Mouse (Mus musculus) lung, postnatal 0 days (tissue): ENCODE data around the gene Taf13. TPM values are rescaled to one million over a fixed set of nuclear protein-coding genes. Genes with fewer than 3 reads are reported as not detected.

ENCODE experiments used
- ATAC-seq: fragments of 200-750 bp; cut with Nextera tagmentation; 2 replicates; pipeline ENCODE4 v1.8.0; 2017; ENCODE audit warnings: moderate library complexity
- DNase-seq: peaks from one replicate; pipeline ENCODE4 v3.0.0-alpha.2; 2016; ENCODE audit warnings: low spot score
- H3K27ac ChIP-seq: fragments of 300-500 bp; sonication (generic); 2 replicates; pipeline ENCODE4 v1.5.1; 2014; ENCODE audit warnings: antibody characterized with exemption, mild to moderate bottlenecking, low read length, mixed read lengths
- H3K27me3 ChIP-seq: fragments of 300-500 bp; sonication (generic); replicated peaks from 2 replicates; pipeline ENCODE4 v1.6.1; 2014; ENCODE audit warnings: low read length, mixed read lengths; ENCODE audit not compliant: insufficient read depth
- H3K36me3 ChIP-seq: fragments of 300-500 bp; sonication (generic); 2 replicates; pipeline ENCODE4 v1.6.1; 2014; ENCODE audit warnings: low read length, mixed read lengths; ENCODE audit not compliant: insufficient read depth
- H3K4me1 ChIP-seq: fragments of 300-500 bp; sonication (generic); 2 replicates; pipeline ENCODE4 v1.6.1; 2014; ENCODE audit warnings: antibody characterized with exemption, low read depth, low read length, mixed read lengths; ENCODE audit not compliant: insufficient read depth
- H3K4me2 ChIP-seq: fragments of 300-500 bp; sonication (generic); replicated peaks from 2 replicates; pipeline ENCODE4 v1.6.1; 2014; ENCODE audit warnings: low read depth, mild to moderate bottlenecking, low read length, moderate library complexity, mixed read lengths
- H3K4me3 ChIP-seq: fragments of 300-500 bp; sonication (generic); 2 replicates; pipeline ENCODE4 v1.5.1; 2014; ENCODE audit warnings: low read depth, low read length
- H3K9ac ChIP-seq: fragments of 300-500 bp; sonication (generic); replicated peaks from 2 replicates; pipeline ENCODE4 v1.6.1; 2014; ENCODE audit warnings: low read depth, mild to moderate bottlenecking
- H3K9me3 ChIP-seq: fragments of 300-500 bp; sonication (generic); 2 replicates; pipeline ENCODE4 v1.6.1; 2016; ENCODE audit warnings: low read length, mixed read lengths
- CTCF ChIP-seq: IDR thresholded peaks from 2 replicates; pipeline ENCODE4 v1.5.1; 2016; ENCODE audit warnings: antibody characterized with exemption, mild to moderate bottlenecking
- EP300 ChIP-seq: IDR thresholded peaks from 2 replicates; pipeline ENCODE4 v1.6.1; 2016; ENCODE audit warnings: antibody characterized with exemption, mild to moderate bottlenecking, control low read depth
- WGBS: fragments of 180-500 bp; shearing (Covaris S2); extraction: QIAGEN DNeasy Blood & Tissue Kit; methylation state at CpG from one replicate; pipeline ENCODE4 v1.1.7; 2014; 5-methylcytosine and 5-hydroxymethylcytosine counted together
- polyA plus RNA-seq: library from polyadenylated mRNA; unstranded; fragments of >200 nt; fragmentation: Nextera tagmentation; extraction: Ambion mirVana; gene quantifications from 2 replicates; pipeline ENCODE4 v1.2.1, GENCODE M21; 2015

The Taf13 gene
- polyA plus RNA-seq = 41.0 and 45.9 TPM in 2 replicates

- TF ChIP-seq EP300 (peak; percentile 56; the same call in 1 of the 2 replicates), CTCF (no peak)
These were observed at the start of gene Taf13 for GRCm38 (mm10) chr3:108571443-108572294. Taf13 (plus strand) TSS chr3:108571698.

GRCm38 (mm10) chr3:108523415-108523814 is 48.1 kb upstream of the Taf13 start:
- H3K4me2 ChIP-seq = no peak overlapping the region
- H3K9ac ChIP-seq = no peak overlapping the region
- H3K4me3 ChIP-seq = no peak overlapping the region
- TF ChIP-seq CTCF = no peak
- TF ChIP-seq EP300 = no peak
- WGBS = 85% methylated on average over 4 of the region's 4 CpGs
- no peak for ATAC-seq
- 0 out of 2 replicates have a peak, but pooled peaks cover 2% of the 10 kb centered on the region for H3K4me1 ChIP-seq
- H3K27me3 ChIP-seq = no peaks in the 10 kb centered on the region
- no peaks in the 10 kb centered on the region for H3K36me3 ChIP-seq
- H3K9me3 ChIP-seq = no peaks in the 10 kb centered on the region
- no peak overlapping the region for H3K27ac ChIP-seq
- DNase-seq = no peak

More at GRCm38 (mm10) chr3:108571443-108572294, at the start of gene Taf13:
- peak within 1 kb of the TSS; percentile 83 for H3K4me3 ChIP-seq
- no peaks in the 10 kb centered on the region for H3K36me3 ChIP-seq
- no peaks in the 10 kb centered on the region for H3K4me1 ChIP-seq
- H3K9ac ChIP-seq = peak within 1 kb of the TSS; percentile 85
- WGBS = under 1% methylated on average over 42 of the region's 42 CpGs
- ATAC-seq (peak; percentile 100), DNase-seq (peak; percentile 99)
- no peaks in the 10 kb centered on the region for H3K9me3 ChIP-seq
- peak within 1 kb of the TSS; percentile 81 for H3K27ac ChIP-seq
- peak within 1 kb of the TSS; percentile 71 for H3K4me2 ChIP-seq
- H3K27me3 ChIP-seq = no peaks in the 10 kb centered on the region

DNA sequence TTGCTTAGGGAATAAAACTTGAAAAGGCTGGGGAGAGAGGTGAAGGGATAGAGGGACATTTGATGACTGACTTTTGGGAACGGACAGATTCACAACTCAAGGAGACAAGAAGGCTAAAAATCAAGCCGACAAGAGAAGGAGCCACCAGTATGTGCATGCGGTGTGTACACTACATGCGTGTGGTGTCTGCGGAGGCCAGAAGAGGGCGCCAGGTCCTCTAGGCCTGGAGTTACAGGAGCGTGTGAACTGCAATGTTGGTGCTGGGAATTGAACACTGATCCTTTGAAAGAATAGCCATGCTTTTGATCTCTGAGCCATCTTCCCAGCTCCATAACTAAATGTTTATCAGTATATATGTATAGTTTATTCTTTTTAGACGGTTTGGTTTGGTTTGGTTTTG is 43.0 kb upstream of the Taf13 start:
- no peaks in the 10 kb centered on the region for H3K4me1 ChIP-seq
- no peak for DNase-seq
- no peak for ATAC-seq
- no peaks in the 10 kb centered on the region for H3K9me3 ChIP-seq
- no peak overlapping the region for H3K27ac ChIP-seq
- H3K4me3 ChIP-seq = no peak overlapping the region
- H3K27me3 ChIP-seq = no peaks in the 10 kb centered on the region
- 94% methylated on average over 8 of the region's 8 CpGs for WGBS
- TF ChIP-seq EP300 (no peak), CTCF (no peak)
- no peaks in the 10 kb centered on the region for H3K36me3 ChIP-seq
- no peak overlapping the region for H3K4me2 ChIP-seq
- H3K9ac ChIP-seq = no peak overlapping the region

DNA sequence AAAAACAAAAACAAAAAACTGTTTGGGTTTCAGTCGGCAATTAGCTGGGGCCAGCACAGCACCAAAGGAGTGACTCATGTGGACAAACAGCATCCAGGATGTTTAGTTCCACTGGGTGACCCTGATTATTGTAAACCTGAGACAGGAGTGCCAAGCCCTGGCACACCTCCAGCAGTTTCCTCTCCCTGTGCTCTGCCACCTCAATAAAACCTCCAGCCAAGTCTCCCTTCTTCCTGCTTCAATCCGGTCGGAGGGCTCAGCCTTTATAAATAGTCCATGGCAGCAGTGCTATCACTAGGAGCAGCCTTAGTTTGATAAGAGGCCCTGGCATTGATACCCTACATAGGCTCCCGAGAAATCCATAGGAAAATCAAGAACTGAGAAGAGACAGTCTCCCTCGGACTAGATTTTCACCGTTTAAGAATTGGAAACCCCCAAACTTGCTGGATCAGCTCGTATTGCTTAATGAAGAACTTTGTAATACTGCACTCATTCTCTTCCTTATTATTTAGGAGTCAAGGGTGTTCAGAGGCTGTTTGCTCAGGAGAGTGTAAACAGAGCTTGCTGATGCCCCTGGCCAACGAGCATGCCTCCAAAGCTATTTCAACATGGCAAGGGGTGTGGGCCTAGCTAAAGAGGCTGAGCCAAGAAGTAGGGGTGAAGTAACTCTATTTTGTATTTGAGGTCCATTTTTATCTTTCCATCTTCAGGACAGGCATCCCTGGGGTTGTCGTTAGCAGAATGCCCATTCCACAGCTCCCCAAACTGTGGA is 38.2 kb upstream of the Taf13 start:
- Histone ChIP-seq H3K4me3 (no peak overlapping the region), H3K4me2 (no peak overlapping the region; the same call in 1 of the 2 replicates), H3K36me3 (no peaks in the 10 kb centered on the region), H3K27me3 (0 out of 2 replicates have a peak, but pooled peaks cover 3% of the 10 kb centered on the region), H3K4me1 (no peaks in the 10 kb centered on the region), H3K27ac (peak overlapping the region; percentile 65), H3K9me3 (no peaks in the 10 kb centered on the region), H3K9ac (no peak overlapping the region)
- 42% methylated on average over 9 of the region's 9 CpGs for WGBS
- ATAC-seq = peak; percentile 79
- DNase-seq = peak; percentile 85
- TF ChIP-seq CTCF (no peak), EP300 (peak; percentile 54; the same call in 1 of the 2 replicates)

DNA sequence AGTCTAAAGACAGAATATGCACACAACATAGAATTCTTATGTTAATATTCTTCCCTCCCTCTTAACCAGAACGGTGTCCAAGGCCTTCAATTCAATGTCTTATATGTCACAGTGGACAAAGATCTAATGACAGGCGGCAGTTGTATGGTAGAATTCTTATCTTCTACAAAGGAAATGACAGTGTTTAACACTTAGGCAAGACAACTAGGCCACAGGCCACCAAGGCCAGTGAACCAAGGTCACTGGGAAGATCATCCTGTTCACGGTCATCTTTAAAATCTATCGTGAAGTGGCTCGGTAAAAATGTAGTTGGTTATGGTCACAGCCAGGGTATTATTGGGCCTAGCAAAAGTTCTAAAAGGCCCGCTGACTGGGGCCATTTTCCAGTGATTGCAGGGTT is 37.5 kb upstream of the Taf13 start, which contains the start of gene 1700013F07Rik:
Gene 1700013F07Rik (plus strand): TSS at position 200 of the 400 bp plus-strand sequence.
- 0 out of 2 replicates have a peak, but pooled peaks cover 3% of the 10 kb centered on the region for H3K27me3 ChIP-seq
- no peak within 1 kb of the TSS for H3K4me3 ChIP-seq
- WGBS = 79% methylated on average over 6 of the region's 6 CpGs
- no peak within 1 kb of the TSS; the same call in 1 of the 2 replicates for H3K4me2 ChIP-seq
- DNase-seq (no peak), ATAC-seq (no peak)
- H3K4me1 ChIP-seq = no peaks in the 10 kb centered on the region
- H3K9ac ChIP-seq = no peak within 1 kb of the TSS
- TF ChIP-seq CTCF (no peak), EP300 (no peak)
- no peaks in the 10 kb centered on the region for H3K36me3 ChIP-seq
- peak within 1 kb of the TSS; percentile 65 for H3K27ac ChIP-seq
- no peaks in the 10 kb centered on the region for H3K9me3 ChIP-seq
